Mouse (Mus musculus) myocyte (in vitro differentiated cells): ENCODE results near the gene Col4a5. TPM values are rescaled to one million over a fixed set of nuclear protein-coding genes. Genes with fewer than 3 reads are reported as not detected.

Source experiments
- H3K27me3 ChIP-seq: one replicate; pipeline ENCODE4 v1.6.1; 2011; ENCODE audit not compliant: control insufficient read depth, insufficient read depth, insufficient read length
- H3K36me3 ChIP-seq: one replicate; pipeline ENCODE4 v1.6.1; 2011; ENCODE audit not compliant: control insufficient read depth, insufficient read depth
- H3K4me2 ChIP-seq: one replicate; pipeline ENCODE4 v1.6.1; 2011; ENCODE audit warnings: low read depth, control low read depth
- H3K4me3 ChIP-seq: one replicate; pipeline ENCODE4 v1.5.1; 2011; ENCODE audit warnings: mild to moderate bottlenecking, control low read depth, moderate library complexity
- H3K79me2 ChIP-seq: one replicate; pipeline ENCODE4 v1.6.1; 2011; ENCODE audit not compliant: control insufficient read depth, insufficient read depth
- H3ac ChIP-seq: one replicate; pipeline ENCODE4 v1.6.1; 2011; ENCODE audit not compliant: control insufficient read depth, insufficient read length
- CEBPB ChIP-seq: IDR thresholded peaks from 2 replicates; pipeline ENCODE4 v1.6.1; 2011; ENCODE audit warnings: mild to moderate bottlenecking, moderate library complexity; ENCODE audit not compliant: poor library complexity, insufficient read depth, severe bottlenecking
- E2F4 ChIP-seq: IDR thresholded peaks from one replicate; pipeline ENCODE4 v1.6.1; 2011; ENCODE audit warnings: mild to moderate bottlenecking, control low read depth, moderate library complexity; ENCODE audit not compliant: insufficient read depth
- MAX ChIP-seq: IDR thresholded peaks from one replicate; pipeline ENCODE4 v1.6.1; 2011; ENCODE audit warnings: low read depth, mild to moderate bottlenecking, control low read depth
- MYOD1 ChIP-seq, 3 experiments: IDR thresholded peaks; one replicate each; pipeline ENCODE4 v1.6.1; 2011; ENCODE audit warnings: control low read depth in 2 of 3, low read depth in 2 of 3, mild to moderate bottlenecking in 2 of 3, moderate library complexity in 1 of 3; ENCODE audit not compliant: insufficient read length in 2 of 3, control insufficient read depth in 1 of 3
- MYOG ChIP-seq, 3 experiments: IDR thresholded peaks; one replicate each; pipeline ENCODE4 v1.6.1; 2011; ENCODE audit warnings: control low read depth in 2 of 3, low read depth in 2 of 3, mild to moderate bottlenecking in 2 of 3; ENCODE audit not compliant: insufficient read length in 2 of 3, control insufficient read depth in 1 of 3, insufficient read depth in 1 of 3
- POLR2A ChIP-seq: IDR thresholded peaks from one replicate; pipeline ENCODE4 v1.6.1; 2011; ENCODE audit warnings: low read depth, mild to moderate bottlenecking, control low read depth, moderate library complexity; ENCODE audit not compliant: insufficient read length
- POLR2AphosphoS2 ChIP-seq: IDR thresholded peaks from one replicate; pipeline ENCODE4 v1.6.1; 2011; ENCODE audit warnings: low read depth, control low read depth; ENCODE audit not compliant: insufficient read length
- REST ChIP-seq: IDR thresholded peaks from one replicate; pipeline ENCODE4 v1.6.1; 2011; ENCODE audit warnings: mild to moderate bottlenecking, control low read depth, moderate library complexity; ENCODE audit not compliant: insufficient read depth, insufficient read length
- TCF12 ChIP-seq: IDR thresholded peaks from one replicate; pipeline ENCODE4 v1.6.1; 2011; ENCODE audit warnings: mild to moderate bottlenecking, control low read depth; ENCODE audit not compliant: poor library complexity, insufficient read depth, severe bottlenecking
- TCF3 ChIP-seq: IDR thresholded peaks from one replicate; pipeline ENCODE4 v1.6.1; 2011; ENCODE audit warnings: low read depth, control low read depth; ENCODE audit not compliant: insufficient read length
- USF1 ChIP-seq: IDR thresholded peaks from one replicate; pipeline ENCODE4 v1.6.1; 2011; ENCODE audit warnings: low read depth, mild to moderate bottlenecking, control low read depth, moderate library complexity
- polyA plus RNA-seq: library from polyadenylated mRNA; unstranded; fragments of >200 nt; fragmentation: generic; extraction: Trizol; gene quantifications from one replicate; pipeline ENCODE4 v1.2.1, GENCODE M21; 2012; ENCODE audit warnings: missing spikeins

Col4a5 gene
- polyA plus RNA-seq, 1 experiment, result 10.1 TPM

GRCm38 (mm10) chrX:141724937-141725918 is 250.0 kb downstream of the Col4a5 start, which contains the start of gene Irs4:
TSS of gene Irs4 (minus strand) at chrX:141725263.
- TF ChIP-seq USF1, result no peak
- no peak for TF ChIP-seq MAX
- TF ChIP-seq E2F4, result no peak
- TF ChIP-seq POLR2A, result no peak
- no peak for TF ChIP-seq TCF12
- no peak for TF ChIP-seq TCF3
- no peak for TF ChIP-seq CEBPB
- TF ChIP-seq MYOG (IDR thresholded peaks at IDR 0.05; ENCODE audit: control insufficient read depth in 1 of 3, insufficient read depth in 1 of 3, insufficient read length in 2 of 3, low read depth in 2 of 3), result no peak
- no peak for TF ChIP-seq MYOD1 (IDR thresholded peaks at IDR 0.05; ENCODE audit: control insufficient read depth in 1 of 3, insufficient read length in 2 of 3, low read depth in 2 of 3)
- H3K4me3 ChIP-seq, result no peak within 1 kb of the TSS
- peaks cover 18% of the 10 kb centered on the region for H3K27me3 ChIP-seq
- no peak within 1 kb of the TSS for H3K4me2 ChIP-seq
- no peaks in the 10 kb centered on the region for H3K36me3 ChIP-seq
- H3ac ChIP-seq, result no peak within 1 kb of the TSS
- no peaks in the 10 kb centered on the region for H3K79me2 ChIP-seq

GRCm38 (mm10) chrX:141729570-141729969 is 254.4 kb downstream of the Col4a5 start:
- H3K4me2 ChIP-seq, result no peak overlapping the region
- no peak overlapping the region for H3K4me3 ChIP-seq
- H3K36me3 ChIP-seq, result no peaks in the 10 kb centered on the region
- no peak overlapping the region for H3ac ChIP-seq
- no peaks in the 10 kb centered on the region for H3K79me2 ChIP-seq
- no peak for TF ChIP-seq POLR2A
- TF ChIP-seq MYOD1 (IDR thresholded peaks at IDR 0.05; ENCODE audit: control insufficient read depth in 1 of 3, insufficient read length in 2 of 3, low read depth in 2 of 3), result no peak
- TF ChIP-seq POLR2AphosphoS2, result no peak
- no peak for TF ChIP-seq REST
- TF ChIP-seq USF1, result no peak
- H3K27me3 ChIP-seq, result peaks cover 11% of the 10 kb centered on the region

Other genes starting within 250 kb of the Col4a5 start
- gene Col4a6, start 1.3 kb upstream of the Col4a5 start, polyA plus RNA-seq, result 0.01 TPM
- gene Irs4, start 249.9 kb downstream of the Col4a5 start, polyA plus RNA-seq, result not detected